Mouse (Mus musculus): ENCODE results near the gene Txn1.

The Txn1 gene

GRCm38 (mm10) chr4:57940631-57941030, 15.6 kb downstream of the Txn1 start:
- no peak for DNase-seq

- no peak for DNase-seq
Measured at GRCm38 (mm10) chr4:57937292-57937691, 18.9 kb downstream of the Txn1 start.

GRCm38 (mm10) chr4:57934181-57934580, 22.0 kb downstream of the Txn1 start:
- DNase-seq = no peak

- no peak for DNase-seq
Measured at GRCm38 (mm10) chr4:57930559-57931170, 25.5 kb downstream of the Txn1 start.

- DNase-seq = peak; percentile 76
Measured at GRCm38 (mm10) chr4:57927464-57928205, 28.6 kb downstream of the Txn1 start.

GRCm38 (mm10) chr4:57924556-57925071, 31.6 kb downstream of the Txn1 start:
- DNase-seq = no peak

GRCm38 (mm10) chr4:57922171-57922570, 34.0 kb downstream of the Txn1 start:
- no peak for DNase-seq

GRCm38 (mm10) chr4:57920522-57920921, 35.7 kb downstream of the Txn1 start:
- DNase-seq = no peak

- peak; percentile 65 for DNase-seq
Measured at GRCm38 (mm10) chr4:57919494-57920423, 36.5 kb downstream of the Txn1 start.

GRCm38 (mm10) chr4:57916711-57917110, 39.5 kb downstream of the Txn1 start:
- DNase-seq = no peak

- no peak for DNase-seq
Measured at GRCm38 (mm10) chr4:57916201-57916661, 40.0 kb downstream of the Txn1 start, which contains the start of gene D630039A03Rik. D630039A03Rik (minus strand) TSS chr4:57916297.

GRCm38 (mm10) chr4:57915216-57915965, 40.8 kb downstream of the Txn1 start:
- no peak for DNase-seq

- no peak for DNase-seq
Measured at GRCm38 (mm10) chr4:57914193-57915190, 41.7 kb downstream of the Txn1 start.

- DNase-seq = no peak
Measured at GRCm38 (mm10) chr4:57913021-57913420, 43.2 kb downstream of the Txn1 start.

GRCm38 (mm10) chr4:57908860-57909259, 47.4 kb downstream of the Txn1 start:
- no peak for DNase-seq

- no peak for DNase-seq
Measured at GRCm38 (mm10) chr4:57906708-57907107, 49.5 kb downstream of the Txn1 start.

- no peak for DNase-seq
Measured at GRCm38 (mm10) chr4:57904638-57905037, 51.6 kb downstream of the Txn1 start.

- peak; percentile 83 for DNase-seq
Measured at GRCm38 (mm10) chr4:57904211-57904610, 52.0 kb downstream of the Txn1 start.

- no peak for DNase-seq
Measured at GRCm38 (mm10) chr4:57902619-57903018, 53.6 kb downstream of the Txn1 start.

- peak; percentile 76 for DNase-seq
Measured at GRCm38 (mm10) chr4:57901210-57901609, 55.0 kb downstream of the Txn1 start.

GRCm38 (mm10) chr4:57896631-57897030, 59.6 kb downstream of the Txn1 start:
- DNase-seq = no peak

Measured in embryo, embryonic 11 days (tissue).